Mouse (Mus musculus): Measurements from ENCODE around the gene Gpr50. TPM values are rescaled to one million over a fixed set of nuclear protein-coding genes. Genes with fewer than 3 reads are reported as not detected.

Gene Gpr50
- polyA plus RNA-seq, 1 experiment from 2014 or later: 1.7 TPM

DNA sequence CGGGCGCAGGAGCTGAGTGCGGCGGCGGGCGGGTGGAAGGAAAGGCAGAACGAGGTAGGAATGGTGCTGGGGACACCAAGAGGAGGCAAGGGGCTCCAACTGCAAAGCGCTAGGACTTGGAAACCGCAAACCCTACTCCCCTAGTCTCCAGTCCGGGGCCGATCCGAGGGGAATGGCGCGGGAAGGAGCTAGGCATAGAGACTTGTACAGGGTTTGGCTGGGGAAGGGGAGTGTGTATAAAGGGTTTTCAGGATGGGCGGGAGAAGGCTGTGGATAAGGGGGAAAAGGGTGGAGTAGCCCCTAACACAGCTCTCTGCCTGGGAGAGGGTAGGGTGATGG lies 1.2 kb downstream of the Gpr50 start:
- WGBS: 15% methylated on average over 15 of the region's 15 CpGs
- Histone ChIP-seq H3K27me3 (peaks cover 81% of the 10 kb centered on the region), H3K27ac (no peak overlapping the region), H3K9me3 (peaks cover 13% of the 10 kb centered on the region), H3K9ac (peak overlapping the region; percentile 60), H3K36me3 (no peaks in the 10 kb centered on the region), H3K4me2 (peak overlapping the region; percentile 65), H3K4me1 (replicated peaks) (no peaks in the 10 kb centered on the region), H3K4me3 (peak overlapping the region; percentile 45)
- ATAC-seq (ENCODE audit: low FRiP score): peak; percentile 37; the same call in 1 of the 2 replicates

DNA sequence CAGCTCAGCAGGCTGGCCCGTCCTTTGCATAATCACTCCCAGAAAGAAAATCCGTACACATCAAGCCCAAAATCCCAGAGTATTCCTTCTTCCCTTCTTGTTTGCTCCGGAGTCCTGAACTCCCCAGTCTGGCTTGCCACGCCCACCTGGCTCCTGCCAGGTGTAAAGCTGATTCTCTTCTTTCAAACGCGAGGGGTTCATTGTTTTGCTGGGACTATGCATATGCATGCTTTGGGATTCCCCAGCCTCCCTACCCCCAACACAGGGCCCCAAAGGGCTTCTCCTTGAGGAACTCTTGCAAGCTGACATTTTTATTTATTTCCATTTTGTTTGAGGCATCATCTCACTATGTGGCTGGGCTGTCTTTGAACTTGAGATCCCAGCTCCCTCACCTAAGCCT lies 6.8 kb downstream of the Gpr50 start:
- Histone ChIP-seq H3K9me3 (no peaks in the 10 kb centered on the region), H3K4me1 (replicated peaks) (no peaks in the 10 kb centered on the region), H3K4me3 (no peak overlapping the region), H3K27ac (no peak overlapping the region), H3K27me3 (peaks cover 41% of the 10 kb centered on the region), H3K9ac (no peak overlapping the region), H3K36me3 (no peaks in the 10 kb centered on the region), H3K4me2 (no peak overlapping the region)
- no peak for ATAC-seq (ENCODE audit: low FRiP score)
- 21% methylated on average over 6 of the region's 6 CpGs for whole genome bisulfite sequencing

DNA sequence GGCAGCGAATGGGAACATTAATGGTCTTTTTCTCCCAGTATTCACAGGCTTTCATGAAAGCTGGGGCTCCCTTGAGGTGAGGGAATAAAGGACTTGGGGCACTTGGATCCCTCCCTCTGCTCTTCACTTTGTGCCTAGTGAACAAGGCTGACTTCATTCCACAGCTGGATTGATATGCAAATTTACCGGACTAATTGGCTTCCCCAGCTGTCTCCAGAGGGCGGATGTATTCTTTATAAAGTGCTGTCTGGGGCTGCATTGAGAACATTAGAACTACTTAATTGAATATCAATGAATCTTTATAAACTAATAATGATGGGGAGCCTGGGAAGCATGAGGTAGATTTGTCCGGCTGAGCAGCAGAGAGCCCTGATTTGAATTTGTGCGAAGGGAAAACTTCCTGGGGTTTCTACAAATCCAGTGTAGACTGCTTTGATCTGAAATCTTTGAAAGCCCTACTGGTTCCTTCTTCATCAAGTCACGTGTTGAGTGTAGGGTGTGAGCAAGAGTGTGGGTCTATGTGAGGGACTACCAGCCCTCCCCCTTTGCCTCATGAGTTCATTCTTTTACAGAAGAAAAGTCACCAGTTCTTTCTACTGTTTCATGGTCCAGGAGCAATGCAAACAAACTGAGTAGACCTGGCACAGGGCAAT lies 37.5 kb downstream of the Gpr50 start:
- 14% methylated on average over 6 of the region's 6 CpGs for WGBS
- Histone ChIP-seq H3K4me3 (no peak overlapping the region), H3K27me3 (no peaks in the 10 kb centered on the region), H3K4me1 (replicated peaks) (no peaks in the 10 kb centered on the region), H3K36me3 (no peaks in the 10 kb centered on the region), H3K4me2 (no peak overlapping the region), H3K9ac (no peak overlapping the region), H3K9me3 (no peaks in the 10 kb centered on the region), H3K27ac (no peak overlapping the region)
- ATAC-seq (ENCODE audit: low FRiP score): no peak

Other genes starting within 250 kb of the Gpr50 start
- gene Cd99l2, start 170.8 kb upstream of the Gpr50 start, polyA plus RNA-seq (2015; fragmentation: Nextera tagmentation; extraction: Ambion mirVana): 64.1 and 67.0 TPM in 2 replicates
- gene Hmgb3, start 107.7 kb upstream of the Gpr50 start, polyA plus RNA-seq (2015; fragmentation: Nextera tagmentation; extraction: Ambion mirVana): 588 and 609 TPM in 2 replicates
- gene Vma21, start 152.3 kb downstream of the Gpr50 start, polyA plus RNA-seq (2015; fragmentation: Nextera tagmentation; extraction: Ambion mirVana): 53.1 and 60.3 TPM in 2 replicates